Mouse (Mus musculus) spleen, adult 2 months (tissue): Measurements from ENCODE around the gene Erc2.

Experiments used
- CTCF ChIP-seq: fragments of 200-500 bp; IDR thresholded peaks from 2 replicates; pipeline ENCODE4 v1.5.1; 2011; ENCODE audit warnings: mild to moderate bottlenecking, inconsistent platforms; ENCODE audit not compliant: insufficient read depth, insufficient read length, insufficient replicate concordance; ENCODE audit errors: extremely low read depth
- POLR2A ChIP-seq: fragments of 200-500 bp; IDR thresholded peaks from 2 replicates; pipeline ENCODE4 v1.6.1; 2011; ENCODE audit warnings: low read depth, low read length, inconsistent platforms

DNA sequence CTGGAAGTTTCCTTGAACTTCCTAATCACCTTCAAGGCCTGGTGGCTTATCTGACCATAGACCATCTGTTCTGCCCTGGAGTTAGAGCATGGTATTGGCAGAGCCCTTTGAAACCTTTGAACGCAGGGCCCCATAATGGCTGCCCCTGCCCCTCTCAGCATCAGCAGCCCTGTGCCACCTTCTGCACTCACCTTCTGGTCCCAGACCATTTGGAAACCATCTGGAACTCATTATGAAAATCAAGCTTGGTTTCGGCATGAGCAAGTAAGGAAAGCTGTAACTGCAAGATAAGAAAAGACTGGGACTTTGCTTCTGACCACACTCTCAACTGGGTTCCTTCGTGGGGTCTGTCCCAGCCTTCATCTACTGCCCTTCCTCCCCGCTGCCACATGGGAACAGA lies 796.3 kb downstream of the Erc2 start:
- TF ChIP-seq CTCF (no peak), POLR2A (no peak)
